Comparison of ENCODE assay signal across 8 mouse cellular contexts in genomic region chr4:109665982-109666460, GRCm38 (mm10). TPM values are rescaled to one million over a fixed set of nuclear protein-coding genes. Genes with fewer than 3 reads are reported as not detected.
DNase-seq lines count a peak whose midpoint lies in the region; ATAC-seq lines count a peak whose summit lies in the region.

No protein-coding gene starts in this region.

- peak overlapping the region; percentile 36; the same call in 1 of the 2 replicates for H3K27ac ChIP-seq in hindbrain, embryonic 11.5 days (ENCODE audit: low read depth, low read length)

- no peaks in the 10 kb centered on the region for H3K36me3 ChIP-seq in hindbrain, embryonic 11.5 days (ENCODE audit: control insufficient read depth, insufficient read depth, low read length)

- H3K9me3 ChIP-seq in hindbrain, embryonic 11.5 days (ENCODE audit: control insufficient read depth, low read length): no peaks in the 10 kb centered on the region

- peak overlapping the region; percentile 55 for H3K4me3 ChIP-seq in hindbrain, embryonic 11.5 days (ENCODE audit: low read depth, low read length)

- WGBS in hindbrain, embryonic 11.5 days: under 1% methylated on average over 48 of the region's 49 CpGs

- H3K4me2 ChIP-seq in hindbrain, embryonic 11.5 days (replicated peaks; ENCODE audit: low read depth, low read length): peak overlapping the region; percentile 89

- peak overlapping the region; percentile 83 for H3K9ac ChIP-seq in hindbrain, embryonic 11.5 days (ENCODE audit: low read depth, low read length)

- H3K27me3 ChIP-seq in hindbrain, embryonic 11.5 days (ENCODE audit: control insufficient read depth, insufficient read depth, low read length): peaks cover 36% of the 10 kb centered on the region

- ATAC-seq in monocyte, adult 5-6 weeks (replicated peaks; ENCODE audit: insufficient number of reproducible peaks, low FRiP score, low TSS enrichment, poor library complexity, severe bottlenecking): no peak
- ATAC-seq in hindbrain, embryonic 11.5 days (ENCODE audit: low FRiP score): peak; percentile 71

- H3K4me1 ChIP-seq in hindbrain, embryonic 11.5 days (replicated peaks; ENCODE audit: control insufficient read depth, insufficient read depth, low read length): peaks cover 2% of the 10 kb centered on the region; the same call in 1 of the 2 replicates

- peak; percentile 17 to 23 for DNase-seq in monocyte, adult 2 months (ENCODE audit: low read depth in 1 of 2, low spot score in 2 of 2)
- DNase-seq in cerebellum, adult 9-10 months: peak; percentile 72
- DNase-seq in frontal cortex, postnatal 10 days (ENCODE audit: low spot score in 2 of 2): peak; percentile 40 to 47
- DNase-seq in hindbrain, embryonic 11.5 days (ENCODE audit: low spot score): no peak
- peak; percentile 39 to 50 for DNase-seq in layer of hippocampus, postnatal 36 days
- DNase-seq in lung, postnatal 36 days: peak; percentile 51
- DNase-seq in right cerebral cortex, postnatal 10 days (ENCODE audit: low spot score in 2 of 2): peak; percentile 63 to 75

RNA-seq across cellular contexts. Expression of gene Cdkn2c, which starts 1.0 kb away (rescaled TPM):
- total RNA-seq in monocyte, adult 5-6 weeks (2017): 13.2 to 18.8 TPM (median 16.2 TPM) in 3 replicates
- polyA plus RNA-seq in hindbrain, embryonic 11.5 days (2014; fragmentation: Nextera tagmentation; extraction: Ambion mirVana): 5.1 and 5.5 TPM in 2 replicates
- total RNA-seq in layer of hippocampus, postnatal 36 days (2021): 1 to 10 TPM; 3.6 to 4.1 TPM

RNA-seq across cellular contexts. Expression of gene Faf1, which starts 10.4 kb away (rescaled TPM):
- total RNA-seq in monocyte, adult 5-6 weeks (2017): 38.0 to 46.6 TPM (median 46.0 TPM) in 3 replicates
- polyA plus RNA-seq in hindbrain, embryonic 11.5 days (2014; fragmentation: Nextera tagmentation; extraction: Ambion mirVana): 41.5 and 48.3 TPM in 2 replicates
- 10 to 100 TPM; 23.6 to 26.0 TPM for total RNA-seq in layer of hippocampus, postnatal 36 days (2021)
